Mouse (Mus musculus): ENCODE measurements at regions not wholly inside any gene's neighbourhood (a gene's known extent, or its start where the extent isn't known, plus 50 kb on each side); places are given as distances from the start of the nearest gene placed in this dataset.
A peak's percentile ranks its signal among the peaks of the same experiment; 100 is the strongest.

- Histone ChIP-seq H3K4me1 (peaks cover 42% of the 10 kb centered on the region), H3K27me3 (no peaks in the 10 kb centered on the region), H3K9ac (no peak overlapping the region), H3K27ac (peak overlapping the region; percentile 72), H3K4me3 (replicated peaks) (no peak overlapping the region), H3K4me2 (no peak overlapping the region), H3K36me3 (no peaks in the 10 kb centered on the region), H3K9me3 (replicated peaks) (no peaks in the 10 kb centered on the region)
- ATAC-seq (replicated peaks; ENCODE audit: low FRiP score), result peak; percentile 55; the same call in 1 of the 2 replicates
- WGBS, result 11% methylated on average over 10 of the region's 10 CpGs
Measured at GRCm38 (mm10) chr14:76687971-76688407, 131.3 kb upstream of the Serp2 start.

- Histone ChIP-seq H3K4me1 (peaks cover 43% of the 10 kb centered on the region), H3K4me2 (no peak overlapping the region), H3K9me3 (replicated peaks) (no peaks in the 10 kb centered on the region), H3K4me3 (replicated peaks) (no peak overlapping the region), H3K27ac (peak overlapping the region; percentile 81), H3K36me3 (no peaks in the 10 kb centered on the region), H3K9ac (no peak overlapping the region), H3K27me3 (no peaks in the 10 kb centered on the region)
- 45% methylated on average over 9 of the region's 9 CpGs for WGBS
- no peak for ATAC-seq (replicated peaks; ENCODE audit: low FRiP score)
Measured at GRCm38 (mm10) chr14:76686762-76687453, 130.2 kb upstream of the Serp2 start.

GRCm38 (mm10) chr14:76685830-76686761 lies 129.4 kb upstream of the Serp2 start:
- ATAC-seq (replicated peaks; ENCODE audit: low FRiP score), result 0 out of 2 replicates have a peak, but pooled peaks have one; percentile 40
- H3K4me1 ChIP-seq, result peaks cover 51% of the 10 kb centered on the region
- H3K27ac ChIP-seq, result peak overlapping the region; percentile 81
- no peaks in the 10 kb centered on the region for H3K27me3 ChIP-seq
- H3K9ac ChIP-seq, result no peak overlapping the region
- H3K36me3 ChIP-seq, result no peaks in the 10 kb centered on the region
- H3K4me3 ChIP-seq (replicated peaks), result no peak overlapping the region
- H3K4me2 ChIP-seq, result no peak overlapping the region
- WGBS, result 54% methylated on average over 17 of the region's 17 CpGs
- no peaks in the 10 kb centered on the region for H3K9me3 ChIP-seq (replicated peaks)

- no peak for ATAC-seq (replicated peaks; ENCODE audit: low FRiP score)
- H3K27ac ChIP-seq, result no peak overlapping the region
- no peaks in the 10 kb centered on the region for H3K27me3 ChIP-seq
- H3K4me1 ChIP-seq, result peaks cover 57% of the 10 kb centered on the region
- WGBS, result 49% methylated on average over 2 of the region's 2 CpGs
- no peak overlapping the region for H3K4me2 ChIP-seq
- no peaks in the 10 kb centered on the region for H3K9me3 ChIP-seq (replicated peaks)
- H3K9ac ChIP-seq, result no peak overlapping the region
- H3K4me3 ChIP-seq (replicated peaks), result no peak overlapping the region
- H3K36me3 ChIP-seq, result no peaks in the 10 kb centered on the region
Measured at GRCm38 (mm10) chr14:76684327-76684726, 127.6 kb upstream of the Serp2 start.

- H3K9me3 ChIP-seq (replicated peaks), result no peaks in the 10 kb centered on the region
- 22% methylated on average over 8 of the region's 8 CpGs for WGBS
- no peak overlapping the region for H3K4me2 ChIP-seq
- H3K36me3 ChIP-seq, result no peaks in the 10 kb centered on the region
- peak; percentile 67 for ATAC-seq (replicated peaks; ENCODE audit: low FRiP score)
- H3K4me3 ChIP-seq (replicated peaks), result no peak overlapping the region
- peak overlapping the region; percentile 80 for H3K27ac ChIP-seq
- H3K4me1 ChIP-seq, result peaks cover 48% of the 10 kb centered on the region
- no peaks in the 10 kb centered on the region for H3K27me3 ChIP-seq
- H3K9ac ChIP-seq, result no peak overlapping the region
Measured at GRCm38 (mm10) chr14:76681581-76682377, 125.1 kb upstream of the Serp2 start.

GRCm38 (mm10) chr14:76678512-76679134 lies 121.9 kb upstream of the Serp2 start:
- no peaks in the 10 kb centered on the region for H3K9me3 ChIP-seq (replicated peaks)
- H3K4me3 ChIP-seq (replicated peaks), result no peak overlapping the region
- peak overlapping the region; percentile 63 for H3K27ac ChIP-seq
- H3K36me3 ChIP-seq, result no peaks in the 10 kb centered on the region
- no peaks in the 10 kb centered on the region for H3K27me3 ChIP-seq
- no peak overlapping the region for H3K9ac ChIP-seq
- 26% methylated on average over 5 of the region's 5 CpGs for WGBS
- no peak overlapping the region for H3K4me2 ChIP-seq
- ATAC-seq (replicated peaks; ENCODE audit: low FRiP score), result no peak
- peaks cover 44% of the 10 kb centered on the region for H3K4me1 ChIP-seq

GRCm38 (mm10) chr14:76674949-76675348 lies 118.3 kb upstream of the Serp2 start:
- H3K27me3 ChIP-seq, result no peaks in the 10 kb centered on the region
- no peak overlapping the region for H3K9ac ChIP-seq
- H3K4me1 ChIP-seq, result peaks cover 28% of the 10 kb centered on the region
- H3K4me3 ChIP-seq (replicated peaks), result no peak overlapping the region
- WGBS, result 34% methylated on average over 8 of the region's 8 CpGs
- no peak for ATAC-seq (replicated peaks; ENCODE audit: low FRiP score)
- H3K4me2 ChIP-seq, result no peak overlapping the region
- no peaks in the 10 kb centered on the region for H3K9me3 ChIP-seq (replicated peaks)
- no peaks in the 10 kb centered on the region for H3K36me3 ChIP-seq
- no peak overlapping the region for H3K27ac ChIP-seq

GRCm38 (mm10) chr14:76673671-76674331 lies 117.1 kb upstream of the Serp2 start:
- no peaks in the 10 kb centered on the region for H3K9me3 ChIP-seq (replicated peaks)
- H3K4me2 ChIP-seq, result no peak overlapping the region
- no peak; the same call in 1 of the 2 replicates for ATAC-seq (replicated peaks; ENCODE audit: low FRiP score)
- no peak overlapping the region for H3K4me3 ChIP-seq (replicated peaks)
- H3K27me3 ChIP-seq, result no peaks in the 10 kb centered on the region
- no peak overlapping the region for H3K27ac ChIP-seq
- 73% methylated on average over 11 of the region's 11 CpGs for WGBS
- peaks cover 21% of the 10 kb centered on the region for H3K4me1 ChIP-seq
- no peak overlapping the region for H3K9ac ChIP-seq
- H3K36me3 ChIP-seq, result no peaks in the 10 kb centered on the region

GRCm38 (mm10) chr14:76672899-76673298 lies 116.2 kb upstream of the Serp2 start:
- Histone ChIP-seq H3K4me1 (peaks cover 15% of the 10 kb centered on the region), H3K36me3 (no peaks in the 10 kb centered on the region), H3K27ac (no peak overlapping the region), H3K27me3 (no peaks in the 10 kb centered on the region), H3K9ac (no peak overlapping the region), H3K4me2 (no peak overlapping the region), H3K9me3 (replicated peaks) (no peaks in the 10 kb centered on the region), H3K4me3 (replicated peaks) (no peak overlapping the region)
- WGBS, result 73% methylated on average over 6 of the region's 6 CpGs
- no peak for ATAC-seq (replicated peaks; ENCODE audit: low FRiP score)

- H3K4me3 ChIP-seq (replicated peaks), result no peak overlapping the region
- H3K4me2 ChIP-seq, result no peak overlapping the region
- no peak overlapping the region for H3K27ac ChIP-seq
- H3K9ac ChIP-seq, result no peak overlapping the region
- peaks cover 15% of the 10 kb centered on the region for H3K4me1 ChIP-seq
- no peaks in the 10 kb centered on the region for H3K27me3 ChIP-seq
- H3K9me3 ChIP-seq (replicated peaks), result no peaks in the 10 kb centered on the region
- no peak for ATAC-seq (replicated peaks; ENCODE audit: low FRiP score)
- no peaks in the 10 kb centered on the region for H3K36me3 ChIP-seq
- WGBS, result 62% methylated on average over 2 of the region's 2 CpGs
Measured at GRCm38 (mm10) chr14:76672442-76672841, 115.8 kb upstream of the Serp2 start.

GRCm38 (mm10) chr14:76671023-76671422 lies 114.3 kb upstream of the Serp2 start:
- Histone ChIP-seq H3K36me3 (no peaks in the 10 kb centered on the region), H3K9ac (no peak overlapping the region), H3K27me3 (no peaks in the 10 kb centered on the region), H3K4me3 (replicated peaks) (no peak overlapping the region), H3K4me1 (peaks cover 15% of the 10 kb centered on the region), H3K9me3 (replicated peaks) (no peaks in the 10 kb centered on the region), H3K27ac (no peak overlapping the region), H3K4me2 (no peak overlapping the region)
- no peak for ATAC-seq (replicated peaks; ENCODE audit: low FRiP score)
- 79% methylated on average over 4 of the region's 4 CpGs for WGBS
